Mouse (Mus musculus) spleen, adult 10 weeks (tissue): ENCODE results near the gene Gm3752. TPM values are rescaled to one million over a fixed set of nuclear protein-coding genes. Genes with fewer than 3 reads are reported as not detected.

ENCODE experiments used
- polyA plus RNA-seq: library from polyadenylated mRNA; stranded (reverse); fragments of 350-450 nt; fragmentation: Illumina TruSeq; extraction: RNeasy Lipid Tissue Mini Kit (QIAGEN cat#74804); gene quantifications from one replicate; pipeline ENCODE4 v1.2.3, GENCODE M21; 2015; ENCODE audit warnings: low replicate concordance; ENCODE audit not compliant: insufficient read depth

The Gm3752 gene
- 0.35 TPM for polyA plus RNA-seq

DNA sequence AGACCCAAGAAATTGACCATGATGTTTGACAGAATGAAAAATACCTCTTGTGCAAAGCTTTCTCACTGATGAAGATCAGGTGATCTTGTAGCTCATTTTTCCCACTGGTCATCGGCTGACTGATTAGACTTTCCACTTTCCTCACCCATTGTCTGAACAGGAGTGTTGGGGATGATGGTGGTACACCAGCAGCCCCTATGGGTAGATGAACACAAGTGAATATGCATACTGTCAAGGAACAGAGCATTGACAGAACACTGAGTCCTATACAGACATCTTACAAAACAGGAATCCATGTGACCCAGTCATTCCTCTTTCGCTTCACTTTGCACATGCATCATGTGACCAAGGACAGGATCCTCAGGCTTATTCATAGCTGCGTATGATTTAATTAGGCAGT lies at the start of gene Gm3752:
Gene Gm3752, minus strand, starts transcription at position 101 of the 400 bp plus-strand sequence.

DNA sequence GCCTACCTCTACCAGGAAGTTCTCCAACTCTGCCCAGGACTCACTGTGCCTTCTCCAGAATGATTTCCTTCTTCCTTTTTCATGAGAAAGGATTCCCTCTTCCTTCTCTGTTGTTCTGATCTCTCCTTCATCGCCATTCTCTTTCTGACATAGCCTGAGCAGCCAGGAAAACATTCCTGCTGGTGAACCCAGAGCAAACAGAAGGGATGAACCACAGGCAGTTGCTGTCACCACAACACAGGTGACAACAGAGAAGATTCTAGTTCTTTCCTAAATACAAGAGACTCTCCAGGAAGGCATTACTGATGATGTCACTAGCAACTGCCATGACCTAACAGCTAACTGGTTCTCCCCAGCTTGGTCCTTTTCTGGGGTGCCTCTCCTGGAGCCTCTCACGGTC lies 32.7 kb downstream of the Gm3752 start, which contains the start of gene Gm3755:
Gene Gm3755, minus strand, starts transcription at position 101 of the 400 bp plus-strand sequence.

Other genes starting within 250 kb of the Gm3752 start
- not detected for gene Gm3727, start 219.0 kb downstream of the Gm3752 start, polyA plus RNA-seq
- gene Gm3739, start 168.7 kb downstream of the Gm3752 start, polyA plus RNA-seq, result 1.9 TPM
- gene Gm5797, start 151.4 kb downstream of the Gm3752 start, polyA plus RNA-seq, result not detected
- gene Gm8374, start 118.6 kb downstream of the Gm3752 start, polyA plus RNA-seq, result not detected
- gene Gm3755, start 32.8 kb downstream of the Gm3752 start, polyA plus RNA-seq, result not detected
- 0.29 TPM for gene Gm3558, start 84.8 kb upstream of the Gm3752 start, polyA plus RNA-seq
- gene Gm10338, start 111.8 kb upstream of the Gm3752 start, polyA plus RNA-seq, result not detected
- gene Gm10128, start 160.2 kb upstream of the Gm3752 start, polyA plus RNA-seq, result not detected